Mouse (Mus musculus) limb, embryonic 10.5 days (tissue): Measurements from ENCODE around the gene Taco1. TPM values are rescaled to one million over a fixed set of nuclear protein-coding genes. Genes with fewer than 3 reads are reported as not detected.

Source experiments
- DNase-seq: peaks from one replicate; pipeline ENCODE4 v3.0.0-alpha.2; 2017; ENCODE audit warnings: low spot score
- H3K27ac ChIP-seq: fragments of 300-500 bp; sonication (generic); 2 replicates; pipeline ENCODE4 v1.5.1; 2016; ENCODE audit warnings: mild to moderate bottlenecking
- H3K27me3 ChIP-seq: fragments of 300-500 bp; sonication (generic); 2 replicates; pipeline ENCODE4 v1.6.1; 2016; ENCODE audit warnings: low read depth, mild to moderate bottlenecking; ENCODE audit not compliant: poor library complexity, severe bottlenecking
- H3K36me3 ChIP-seq: fragments of 300-500 bp; sonication (generic); 2 replicates; pipeline ENCODE4 v1.6.1; 2016; ENCODE audit warnings: mild to moderate bottlenecking, moderate library complexity
- H3K4me1 ChIP-seq: fragments of 300-500 bp; sonication (generic); 2 replicates; pipeline ENCODE4 v1.6.1; 2016
- H3K4me3 ChIP-seq: fragments of 300-500 bp; sonication (generic); 2 replicates; pipeline ENCODE4 v1.5.1; 2016; ENCODE audit warnings: mild to moderate bottlenecking, moderate library complexity
- H3K9me3 ChIP-seq: fragments of 300-500 bp; sonication (generic); replicated peaks from 2 replicates; pipeline ENCODE4 v1.6.1; 2016; ENCODE audit warnings: mild to moderate bottlenecking
- WGBS: fragments of 180-500 bp; shearing (Covaris S2); methylation state at CpG from one replicate; pipeline ENCODE4 v1.1.7; 2016; 5-methylcytosine and 5-hydroxymethylcytosine counted together
- polyA plus RNA-seq: library from polyadenylated mRNA; unstranded; fragments of >200 nt; fragmentation: Nextera tagmentation; extraction: Ambion mirVana; gene quantifications from 2 replicates; pipeline ENCODE4 v1.2.1, GENCODE M21; 2016

Taco1 gene
- polyA plus RNA-seq, 1 experiment from 2014 or later: 14.3 TPM

DNA sequence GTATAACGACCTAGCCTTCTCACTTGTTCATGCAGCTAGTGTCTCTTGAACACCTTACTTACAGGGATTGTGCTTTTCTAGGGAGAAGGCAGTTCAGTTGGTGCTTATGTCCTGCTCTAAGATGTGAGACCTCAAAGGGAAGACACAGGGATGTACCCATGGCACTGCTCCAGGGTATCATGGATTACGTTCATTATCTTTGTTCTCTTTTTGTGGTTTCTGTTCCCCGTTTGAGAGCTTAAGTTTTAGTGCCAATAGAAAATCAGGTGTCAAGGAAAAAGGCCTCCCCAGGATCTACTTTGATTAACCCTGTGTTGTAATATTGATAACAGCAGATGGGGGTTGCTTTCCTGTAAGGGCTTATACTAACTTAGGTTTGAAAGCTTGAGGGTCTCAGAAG, 7.9 kb downstream of the Taco1 start:
- H3K27me3 ChIP-seq: no peaks in the 10 kb centered on the region
- 85% methylated on average over 3 of the region's 3 CpGs for WGBS
- no peak overlapping the region for H3K4me3 ChIP-seq
- no peak overlapping the region for H3K27ac ChIP-seq
- no peaks in the 10 kb centered on the region for H3K9me3 ChIP-seq
- H3K36me3 ChIP-seq: peaks cover 44% of the 10 kb centered on the region
- H3K4me1 ChIP-seq: no peaks in the 10 kb centered on the region
- DNase-seq: no peak

DNA sequence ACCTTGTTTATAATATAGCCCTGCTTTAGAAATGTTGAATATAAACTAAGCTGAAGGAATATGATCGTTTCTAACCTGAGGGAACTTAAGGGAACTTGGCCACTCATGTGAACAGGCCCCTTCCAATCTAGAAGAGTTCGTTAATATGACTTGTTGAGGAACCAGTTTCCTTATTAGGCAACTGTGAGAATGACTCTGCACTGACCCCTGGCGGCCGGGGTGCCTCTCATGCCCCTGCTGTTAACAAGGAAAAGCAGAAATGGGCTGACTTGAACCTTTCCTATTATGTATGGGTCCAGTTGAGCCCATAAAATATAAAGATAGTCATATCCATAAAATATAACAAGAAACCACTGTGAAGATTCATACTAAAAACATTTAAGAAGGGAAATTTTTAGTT, 10.5 kb downstream of the Taco1 start:
- 7% methylated on average over 4 of the region's 4 CpGs for WGBS
- Histone ChIP-seq H3K4me1 (no peaks in the 10 kb centered on the region), H3K27ac (no peak overlapping the region), H3K27me3 (no peaks in the 10 kb centered on the region), H3K4me3 (no peak overlapping the region), H3K36me3 (peaks cover 28% of the 10 kb centered on the region), H3K9me3 (no peaks in the 10 kb centered on the region)
- DNase-seq: peak; percentile 89

DNA sequence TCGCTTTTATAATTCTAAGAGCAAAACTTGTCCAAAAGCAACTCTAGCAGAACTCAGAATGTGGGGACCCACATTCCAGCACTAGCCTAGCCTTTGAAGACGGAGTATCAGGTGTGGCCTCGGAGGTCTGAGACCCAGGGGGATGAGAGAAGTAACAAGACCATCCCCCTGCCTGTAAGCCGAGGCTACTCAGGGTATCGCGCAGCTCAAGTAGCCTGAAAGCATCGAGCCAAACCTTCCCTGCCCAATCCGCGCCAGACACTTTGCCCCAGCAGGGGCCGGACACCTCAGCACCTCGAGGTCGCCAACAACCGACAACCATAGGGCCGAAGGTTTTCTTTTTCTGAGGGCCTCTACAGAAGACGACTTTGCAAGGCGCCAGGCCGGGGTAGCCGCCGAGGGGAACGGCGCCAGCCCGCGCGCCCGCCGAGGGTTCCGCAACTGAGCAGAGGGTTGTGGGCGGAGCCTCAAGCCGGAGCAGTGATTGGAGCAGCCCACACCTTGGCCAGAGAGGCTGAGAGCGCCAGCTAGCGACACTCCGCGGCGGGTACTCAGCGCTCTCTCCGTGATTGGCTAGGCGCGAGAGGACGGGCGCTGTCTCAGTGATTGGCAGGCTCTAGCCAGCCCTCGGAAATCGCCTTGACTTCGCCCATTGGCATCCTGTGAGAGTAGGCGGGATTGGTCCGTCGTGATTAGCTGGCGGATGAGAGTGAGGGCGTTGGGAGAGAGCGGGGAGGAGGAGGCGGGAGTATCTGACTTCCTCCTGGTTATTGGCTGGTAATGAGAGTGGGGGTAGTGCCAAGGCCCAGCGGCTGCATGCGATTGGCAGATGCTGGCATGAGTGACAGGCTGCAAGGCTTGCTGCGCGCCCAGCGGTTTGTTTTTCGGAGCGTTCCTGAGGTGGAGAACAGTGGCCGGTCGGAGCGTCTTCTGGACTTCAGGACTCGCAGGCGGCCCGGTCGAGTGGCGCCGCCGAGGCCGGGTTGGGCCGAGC, 18.1 kb downstream of the Taco1 start, which contains the start of gene Map3k3:
Gene Map3k3 (plus strand): TSS at position 906 of the 994 bp plus-strand sequence.
- H3K4me1 ChIP-seq: peaks cover 19% of the 10 kb centered on the region
- peak within 1 kb of the TSS; percentile 96 for H3K27ac ChIP-seq
- peak within 1 kb of the TSS; percentile 98 for H3K4me3 ChIP-seq
- no peaks in the 10 kb centered on the region for H3K27me3 ChIP-seq
- H3K9me3 ChIP-seq: no peaks in the 10 kb centered on the region
- peak; percentile 93 for DNase-seq
- under 1% methylated on average over 69 of the region's 69 CpGs for WGBS
- H3K36me3 ChIP-seq: no peaks in the 10 kb centered on the region

DNA sequence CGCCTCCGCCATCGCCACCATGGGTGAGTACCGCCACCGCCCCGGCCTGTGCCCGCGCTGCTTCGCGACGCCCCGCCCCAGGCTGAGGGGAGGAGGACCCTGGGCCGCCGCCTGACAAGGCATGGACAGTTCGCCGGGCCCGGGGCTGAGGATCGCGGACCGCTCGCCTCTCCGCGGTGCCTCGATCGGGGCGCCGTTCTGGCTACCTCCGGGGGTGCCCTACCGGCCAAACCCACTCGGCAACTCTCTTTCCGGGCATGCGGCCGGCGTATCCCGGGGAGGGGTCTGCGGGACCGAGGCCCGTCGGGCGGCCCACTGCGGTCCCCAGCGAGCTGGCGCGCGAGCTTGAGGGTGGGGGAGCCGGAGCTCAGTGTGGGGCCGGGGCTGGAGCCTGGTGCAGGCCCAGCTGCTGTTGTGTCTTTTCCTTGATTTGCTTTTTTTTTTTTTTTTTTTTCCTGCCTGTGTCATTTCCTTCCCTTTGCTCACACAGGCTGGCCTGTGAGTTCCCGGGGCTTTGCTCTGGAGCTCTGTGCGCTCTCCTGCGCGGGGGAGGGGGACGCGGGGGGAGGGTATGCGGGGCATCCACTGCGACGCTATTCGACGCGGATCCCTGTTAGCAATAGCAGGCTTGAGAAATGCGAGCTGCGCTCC, 19.2 kb downstream of the Taco1 start:
- Histone ChIP-seq H3K9me3 (no peaks in the 10 kb centered on the region), H3K27me3 (no peaks in the 10 kb centered on the region), H3K4me3 (peak overlapping the region; percentile 98), H3K4me1 (peaks cover 19% of the 10 kb centered on the region), H3K27ac (peak overlapping the region; percentile 96), H3K36me3 (no peaks in the 10 kb centered on the region)
- under 1% methylated on average over 58 of the region's 61 CpGs for WGBS
- DNase-seq: peak; percentile 87

DNA sequence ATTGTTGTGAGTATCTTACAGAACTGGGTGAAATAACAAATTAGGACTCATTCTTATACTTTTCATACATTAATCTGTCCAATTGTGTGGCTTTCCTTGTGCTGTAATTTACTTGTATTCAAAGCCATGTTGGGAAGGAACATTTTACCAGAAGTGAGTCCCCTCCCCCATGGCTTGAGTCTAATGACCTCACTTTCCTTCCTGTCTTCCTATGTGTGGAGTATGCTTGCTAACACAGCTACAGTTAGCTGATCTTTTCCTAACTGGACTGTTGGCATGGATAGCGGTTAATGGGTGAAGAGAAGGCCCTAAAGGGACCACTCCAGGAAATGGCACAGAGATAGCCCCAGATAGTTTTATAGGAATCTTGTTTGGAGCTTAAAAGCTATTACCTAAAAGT, 32.4 kb downstream of the Taco1 start:
- Histone ChIP-seq H3K4me3 (no peak overlapping the region), H3K9me3 (no peaks in the 10 kb centered on the region), H3K27ac (no peak overlapping the region), H3K4me1 (peaks cover 3% of the 10 kb centered on the region; the same call in 1 of the 2 replicates), H3K27me3 (peaks cover 23% of the 10 kb centered on the region; the same call in 1 of the 2 replicates), H3K36me3 (peaks cover 21% of the 10 kb centered on the region; the same call in 1 of the 2 replicates)
- 82% methylated on average over 1 of the region's 1 CpGs for WGBS
- no peak for DNase-seq

DNA sequence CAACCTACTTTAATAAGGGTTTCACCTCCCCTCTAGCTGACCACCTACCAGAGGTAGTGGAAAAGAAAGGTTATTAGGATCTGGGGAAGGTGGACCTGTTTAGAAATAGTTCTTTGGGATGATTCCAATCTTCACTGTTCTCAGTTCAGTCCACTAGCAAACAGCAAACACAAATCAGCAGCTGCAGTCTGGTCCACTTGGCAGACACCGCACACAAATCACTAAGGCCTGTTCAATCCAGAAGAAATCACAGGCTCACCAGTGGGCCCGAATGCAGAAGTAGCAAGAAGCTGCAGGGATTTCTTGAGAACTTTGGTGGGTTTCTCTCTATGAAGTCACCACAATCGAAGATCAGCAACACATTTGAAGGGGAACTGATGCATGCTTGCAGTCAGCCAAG, 37.0 kb downstream of the Taco1 start:
- no peaks in the 10 kb centered on the region for H3K9me3 ChIP-seq
- H3K27me3 ChIP-seq: peaks cover 34% of the 10 kb centered on the region; the same call in 1 of the 2 replicates
- H3K4me1 ChIP-seq: no peaks in the 10 kb centered on the region
- H3K4me3 ChIP-seq: no peak overlapping the region
- WGBS: 93% methylated on average over 3 of the region's 3 CpGs
- H3K36me3 ChIP-seq: peaks cover 21% of the 10 kb centered on the region; the same call in 1 of the 2 replicates
- no peak for DNase-seq
- H3K27ac ChIP-seq: no peak overlapping the region

DNA sequence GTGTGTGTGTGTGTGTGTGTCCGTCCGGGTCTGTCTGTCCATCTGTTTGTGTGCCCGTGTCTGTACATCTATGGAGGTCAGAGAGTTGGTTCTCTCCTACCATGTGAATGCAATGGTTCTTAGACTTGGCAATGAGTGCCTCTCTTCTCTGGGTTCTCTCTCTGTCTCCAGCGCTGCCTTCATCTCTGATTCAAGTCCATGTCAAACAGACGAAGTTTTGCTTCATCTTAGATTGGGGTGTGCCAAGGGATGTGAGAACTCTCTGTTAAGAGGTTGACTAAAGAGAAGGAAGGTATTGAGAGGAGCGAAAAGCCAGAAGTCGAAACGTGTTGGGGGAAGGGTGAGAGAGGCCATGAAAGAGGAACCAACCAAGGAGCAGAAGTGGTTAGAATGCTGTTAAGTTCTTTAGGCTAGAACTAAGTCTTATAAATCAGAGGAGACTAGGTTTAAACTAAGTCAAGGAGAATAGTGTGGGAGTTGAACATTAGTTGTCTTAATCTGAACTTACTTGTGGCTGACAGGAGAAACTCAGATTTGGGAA, 40.3 kb downstream of the Taco1 start:
- Histone ChIP-seq H3K27me3 (peaks cover 29% of the 10 kb centered on the region; the same call in 1 of the 2 replicates), H3K27ac (no peak overlapping the region), H3K36me3 (peaks cover 15% of the 10 kb centered on the region), H3K4me1 (no peaks in the 10 kb centered on the region), H3K9me3 (no peaks in the 10 kb centered on the region), H3K4me3 (no peak overlapping the region)
- DNase-seq: no peak
- 86% methylated on average over 8 of the region's 8 CpGs for WGBS

DNA sequence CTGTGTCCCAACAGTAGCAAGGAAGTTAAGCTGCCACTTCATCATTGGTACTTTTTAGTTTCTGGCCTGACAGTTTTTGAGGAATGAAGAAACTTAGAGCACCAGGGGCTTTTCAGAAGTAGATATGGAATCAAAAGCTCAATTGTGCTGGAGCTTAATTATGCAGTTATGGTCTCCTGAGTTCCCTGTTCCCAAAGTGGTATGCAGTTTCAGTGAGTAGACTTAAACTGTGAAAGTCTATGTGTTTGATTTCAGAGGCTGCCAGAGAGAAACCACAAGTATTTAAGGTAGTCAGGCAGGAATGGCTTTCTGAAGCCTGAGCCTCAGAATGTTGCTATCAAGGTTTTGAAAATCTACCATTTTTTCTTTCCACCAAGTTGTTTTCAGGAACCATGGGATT, 45.8 kb downstream of the Taco1 start:
- no peak overlapping the region for H3K4me3 ChIP-seq
- DNase-seq: no peak
- no peaks in the 10 kb centered on the region for H3K27me3 ChIP-seq
- H3K4me1 ChIP-seq: no peaks in the 10 kb centered on the region
- H3K9me3 ChIP-seq: no peaks in the 10 kb centered on the region
- no peak overlapping the region for H3K27ac ChIP-seq
- H3K36me3 ChIP-seq: peaks cover 48% of the 10 kb centered on the region

DNA sequence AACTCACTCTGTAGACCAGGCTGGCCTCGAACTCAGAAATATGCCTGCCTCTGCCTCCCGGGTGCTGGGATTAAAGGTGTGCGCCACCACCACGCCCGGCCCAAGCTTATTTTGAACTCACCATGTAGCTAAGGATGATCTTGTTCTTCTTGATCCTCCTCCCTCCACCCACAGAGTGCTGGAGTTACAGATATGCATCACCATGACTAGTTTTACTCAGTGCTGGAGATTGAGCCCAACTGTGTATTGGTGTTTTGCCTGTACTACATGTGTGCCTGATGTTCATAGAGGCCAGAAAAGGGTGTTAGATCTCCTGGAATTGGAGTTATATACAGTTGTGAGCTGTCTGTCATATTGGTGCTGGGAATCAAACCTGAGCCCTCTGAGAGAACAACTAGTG, 56.4 kb downstream of the Taco1 start:
- no peak for DNase-seq
- no peaks in the 10 kb centered on the region for H3K9me3 ChIP-seq
- peaks cover 88% of the 10 kb centered on the region for H3K36me3 ChIP-seq
- no peaks in the 10 kb centered on the region for H3K4me1 ChIP-seq
- H3K27ac ChIP-seq: no peak overlapping the region
- WGBS: 94% methylated on average over 5 of the region's 5 CpGs
- no peaks in the 10 kb centered on the region for H3K27me3 ChIP-seq
- H3K4me3 ChIP-seq: no peak overlapping the region

DNA sequence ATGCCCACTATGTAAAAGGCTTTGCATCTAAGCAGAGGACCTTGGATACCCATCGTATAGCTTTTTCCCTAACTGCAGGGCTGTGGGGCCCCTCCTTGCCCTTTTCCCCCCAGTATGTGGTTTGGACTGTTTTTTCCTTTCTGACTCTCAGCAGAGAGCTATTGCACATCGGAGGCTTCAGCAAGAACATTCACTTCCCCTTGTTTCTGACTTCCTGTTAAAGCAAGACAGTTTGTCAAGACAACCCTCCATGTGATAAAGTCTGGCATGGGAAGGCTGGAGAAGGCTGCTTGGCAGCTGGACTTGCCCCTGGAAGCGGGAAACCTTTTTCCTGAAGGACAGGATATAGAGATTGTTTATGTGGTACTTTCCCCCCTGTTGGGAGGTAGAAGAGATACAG, 56.9 kb downstream of the Taco1 start:
- no peak for DNase-seq
- no peak overlapping the region for H3K27ac ChIP-seq
- no peak overlapping the region for H3K4me3 ChIP-seq
- no peaks in the 10 kb centered on the region for H3K27me3 ChIP-seq
- H3K36me3 ChIP-seq: peaks cover 83% of the 10 kb centered on the region
- H3K4me1 ChIP-seq: no peaks in the 10 kb centered on the region
- WGBS: 83% methylated on average over 3 of the region's 3 CpGs
- H3K9me3 ChIP-seq: no peaks in the 10 kb centered on the region
